Mouse (Mus musculus): Measurements from ENCODE around the gene Slc38a10.
A peak's percentile ranks its signal among the peaks of the same experiment; 100 is the strongest.

Gene Slc38a10

GRCm38 (mm10) chr11:120175948-120176347 lies 24.8 kb upstream of the Slc38a10 start:
- DNase-seq: no peak

DNA sequence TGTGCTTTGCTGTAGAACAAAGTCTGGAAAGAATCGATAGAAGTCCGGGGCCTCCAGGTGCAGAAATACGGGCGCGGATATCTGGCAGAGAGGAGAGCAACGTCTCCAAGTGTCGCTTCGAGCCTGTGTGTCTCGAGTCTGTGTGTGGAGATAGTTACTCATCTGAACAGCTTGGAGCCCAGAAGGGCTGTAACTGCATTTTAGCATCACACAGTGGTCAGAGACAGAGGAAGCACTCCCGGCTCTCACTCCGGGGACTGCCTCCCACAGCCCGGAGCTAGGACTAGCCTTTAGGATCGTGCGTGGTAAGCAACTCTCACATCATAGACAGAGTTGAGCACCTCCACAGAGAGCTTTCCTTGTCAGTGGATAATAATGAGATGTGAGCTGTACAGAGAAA lies 22.1 kb upstream of the Slc38a10 start:
- DNase-seq: no peak

GRCm38 (mm10) chr11:120171168-120171567 lies 20.0 kb upstream of the Slc38a10 start:
- DNase-seq: no peak

DNA sequence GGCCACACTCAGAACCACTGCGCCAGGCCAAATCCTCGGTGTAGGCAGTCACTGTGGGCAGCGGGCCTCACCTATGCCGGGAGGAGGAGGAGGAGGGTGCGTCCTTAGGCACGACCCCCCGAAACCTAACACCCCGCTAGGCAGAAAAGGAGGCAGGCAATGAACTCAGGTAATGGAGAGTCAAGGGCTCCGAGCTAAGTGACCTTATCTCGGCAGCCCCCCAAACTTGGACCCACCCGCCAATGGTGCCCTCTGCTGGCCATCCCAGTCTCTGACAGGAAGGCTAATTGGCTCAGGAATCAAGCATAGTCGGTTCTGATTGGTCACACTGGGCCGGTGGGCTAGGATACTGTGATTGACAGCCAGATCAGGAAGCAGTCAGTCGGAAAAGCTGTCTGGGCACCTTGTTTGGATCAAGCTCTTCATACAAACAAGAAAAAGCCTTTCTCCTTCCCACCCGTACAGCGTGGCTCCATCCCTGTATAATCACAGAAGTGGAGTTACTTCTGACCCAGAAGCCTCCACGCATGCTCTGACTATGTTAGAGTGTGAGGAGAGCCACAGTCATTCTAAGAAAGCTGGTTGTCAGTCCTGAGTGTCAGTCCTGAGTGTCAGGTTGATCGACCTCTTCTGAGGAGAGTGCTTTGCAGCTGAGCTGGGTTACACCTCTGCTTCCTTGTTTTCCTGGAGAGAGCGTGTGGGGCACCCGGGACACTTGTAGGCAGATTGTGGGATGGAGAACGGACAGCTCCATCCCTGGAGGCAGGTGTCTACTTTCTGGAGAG lies 18.3 kb upstream of the Slc38a10 start:
- DNase-seq: peak; percentile 57

- no peak for DNase-seq
These were observed 17.4 kb upstream of the Slc38a10 start for GRCm38 (mm10) chr11:120168516-120168915.

GRCm38 (mm10) chr11:120167921-120168356 lies 16.8 kb upstream of the Slc38a10 start:
- no peak for DNase-seq

DNA sequence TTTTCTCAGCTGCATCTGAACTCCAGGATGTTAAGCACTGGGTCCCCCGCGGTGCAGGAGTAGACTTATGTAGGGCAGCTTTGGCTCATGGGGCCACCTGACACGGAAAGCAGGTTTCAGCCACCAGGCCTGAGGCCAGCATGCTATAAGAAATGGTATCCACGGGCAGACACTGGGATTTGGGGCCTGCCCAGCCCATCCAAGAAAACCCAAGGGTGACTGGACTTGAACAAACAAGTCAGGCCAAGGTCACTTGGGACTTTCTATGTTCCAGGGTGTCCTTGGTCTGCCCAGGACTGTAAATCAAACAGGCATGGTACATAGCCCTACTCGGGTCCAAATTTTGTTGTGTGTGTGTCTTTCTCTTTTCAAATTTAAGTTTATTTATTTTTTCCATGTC lies 15.9 kb upstream of the Slc38a10 start:
- DNase-seq: peak; percentile 53

DNA sequence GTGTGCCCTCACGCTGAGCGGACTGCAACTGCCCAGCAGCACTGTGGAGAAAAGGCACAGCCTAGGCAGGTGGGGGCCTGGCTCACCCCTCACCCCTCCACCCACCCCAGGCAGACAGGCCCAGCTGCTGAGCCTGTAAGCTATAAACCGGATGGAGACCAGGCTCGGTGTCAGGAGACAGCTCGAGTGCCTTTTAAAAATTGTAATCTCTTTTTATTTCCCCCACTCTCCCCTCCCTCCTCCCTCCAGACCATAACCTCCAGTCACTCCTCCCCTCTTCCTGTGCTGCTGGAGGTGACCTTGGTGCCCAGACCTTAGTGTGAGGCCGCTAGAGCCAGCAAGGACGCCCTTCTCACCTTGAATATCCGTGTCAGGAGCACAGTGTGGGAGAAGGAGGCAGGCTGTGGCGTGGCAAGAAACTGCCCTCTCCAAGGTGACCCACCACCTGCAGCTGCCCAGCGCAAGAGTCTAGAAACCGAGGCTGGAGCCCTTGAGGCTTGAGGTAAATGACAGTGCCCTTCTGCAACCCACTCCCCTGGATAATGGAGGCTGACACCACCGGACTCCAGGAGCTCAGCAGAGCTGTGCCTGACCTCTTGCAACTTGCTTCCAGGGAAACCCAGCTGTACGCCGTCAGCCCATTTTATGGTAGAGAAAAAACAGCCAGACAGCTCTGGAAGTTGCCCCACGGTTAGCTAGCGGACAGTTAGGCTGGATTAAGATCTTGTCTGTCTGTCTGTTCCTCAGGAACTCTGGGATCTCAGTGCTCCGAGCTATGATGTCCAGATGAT lies 13.5 kb upstream of the Slc38a10 start:
- peak; percentile 85 for DNase-seq

GRCm38 (mm10) chr11:120164028-120164427 lies 12.9 kb upstream of the Slc38a10 start:
- DNase-seq: no peak

- DNase-seq: no peak
These were observed 12.1 kb upstream of the Slc38a10 start for GRCm38 (mm10) chr11:120163207-120163606.

DNA sequence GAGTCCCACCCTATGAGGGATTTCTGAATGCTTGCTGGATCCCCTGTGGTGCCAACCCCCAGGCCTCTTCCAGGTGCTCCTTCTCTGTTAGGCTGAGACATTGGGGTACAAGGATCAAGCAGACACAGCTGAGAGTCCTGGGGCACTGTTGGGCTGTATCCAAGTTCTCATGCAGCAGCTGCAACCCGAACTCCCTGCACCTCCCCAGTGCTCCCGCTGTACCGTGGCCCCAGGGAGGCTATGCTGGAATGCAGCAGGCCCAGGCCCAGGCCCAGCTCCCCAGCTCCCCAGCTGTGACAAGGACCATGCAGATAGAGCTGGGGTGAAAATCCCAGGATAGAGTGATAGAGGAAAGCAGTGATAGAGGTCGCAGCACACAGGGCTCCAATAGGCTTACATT lies 10.1 kb upstream of the Slc38a10 start:
- DNase-seq: no peak

DNA sequence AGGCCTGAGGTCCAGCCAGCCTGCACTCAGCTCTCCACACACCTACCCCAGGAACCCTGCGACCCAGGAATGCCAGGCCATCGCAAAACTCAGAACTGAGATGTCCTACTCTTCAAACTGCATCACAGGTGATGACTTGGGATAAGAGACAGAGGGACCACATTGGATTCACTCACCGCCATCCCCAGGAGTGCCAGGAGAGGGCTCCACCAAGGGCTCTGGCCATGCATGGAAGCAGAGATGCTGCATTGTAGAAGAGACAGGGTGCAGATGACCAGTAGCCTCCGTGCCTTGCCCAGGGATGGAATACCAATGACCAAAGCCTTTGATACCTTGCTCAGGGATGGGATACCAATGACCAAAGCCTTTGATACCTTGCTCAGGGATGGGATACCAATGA lies 9.3 kb upstream of the Slc38a10 start:
- DNase-seq: no peak

- DNase-seq: no peak
These were observed 8.5 kb upstream of the Slc38a10 start for GRCm38 (mm10) chr11:120159653-120160052.

- no peak for DNase-seq
These were observed 7.7 kb upstream of the Slc38a10 start for GRCm38 (mm10) chr11:120158828-120159227.

DNA sequence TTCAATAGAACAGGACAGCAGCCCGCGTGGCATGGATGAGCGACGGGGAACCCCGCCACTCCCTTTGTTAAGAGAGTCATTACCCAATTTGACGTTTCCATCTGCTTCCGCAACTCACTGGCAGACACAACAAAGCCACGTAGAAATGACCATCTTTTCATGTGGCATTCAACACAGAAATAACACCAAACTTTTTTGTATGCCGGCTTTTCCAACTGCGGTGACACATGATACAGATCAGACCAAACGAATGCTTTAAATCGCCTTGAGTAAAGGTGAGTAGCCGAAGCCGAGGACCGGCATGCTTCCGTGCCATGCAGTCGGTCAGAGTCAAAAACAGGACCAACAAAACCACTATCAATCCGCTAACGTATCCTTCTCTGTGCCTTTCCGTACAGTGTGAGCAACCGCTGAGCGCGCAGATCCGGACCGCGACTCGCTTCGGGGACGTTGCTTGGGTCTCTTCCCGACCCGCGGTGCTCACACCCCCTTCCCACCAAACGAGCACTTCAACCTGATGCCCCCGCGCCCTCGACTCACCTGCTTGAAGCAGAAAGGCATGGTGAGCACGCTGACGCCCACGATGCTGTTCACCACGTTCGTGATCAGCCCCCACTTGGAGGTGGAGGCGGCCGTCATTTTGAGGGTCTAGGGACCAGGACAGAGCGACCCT lies 570 bp downstream of the Slc38a10 start:
- DNase-seq: no peak

DNA sequence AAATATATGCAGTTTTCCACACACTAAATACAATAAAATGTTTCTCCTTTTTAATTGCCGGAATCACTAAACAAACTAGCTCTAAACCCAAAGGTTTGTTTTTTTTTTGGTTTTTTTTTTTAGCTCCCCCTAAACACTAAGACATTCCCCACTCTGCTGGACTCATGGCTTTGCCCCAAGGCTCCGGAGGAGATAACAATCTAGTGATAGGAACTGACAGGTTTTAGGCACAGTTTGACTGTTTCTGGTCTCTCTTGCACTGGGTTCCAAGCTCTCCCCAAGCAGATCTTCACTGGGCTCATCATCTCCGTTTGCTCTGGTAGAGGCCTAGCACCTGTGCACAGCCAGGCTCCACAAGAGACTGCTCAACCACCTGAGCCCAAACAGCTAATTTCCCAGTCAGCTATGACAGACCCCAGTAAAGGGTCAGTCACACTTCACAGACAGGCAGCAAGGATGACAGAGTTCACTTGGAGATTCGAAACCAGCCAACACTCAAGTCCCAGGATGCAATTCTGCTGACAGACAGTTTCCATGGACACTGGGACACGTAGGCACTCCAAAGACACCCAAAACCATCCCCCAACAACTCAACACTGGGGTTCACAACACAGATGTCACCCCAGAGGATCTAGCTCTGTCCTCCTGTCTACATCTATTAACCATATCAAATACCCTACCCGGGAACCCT lies 1.5 kb downstream of the Slc38a10 start:
- no peak for DNase-seq

- DNase-seq: peak; percentile 70
These were observed 2.8 kb downstream of the Slc38a10 start for GRCm38 (mm10) chr11:120148201-120148855.

DNA sequence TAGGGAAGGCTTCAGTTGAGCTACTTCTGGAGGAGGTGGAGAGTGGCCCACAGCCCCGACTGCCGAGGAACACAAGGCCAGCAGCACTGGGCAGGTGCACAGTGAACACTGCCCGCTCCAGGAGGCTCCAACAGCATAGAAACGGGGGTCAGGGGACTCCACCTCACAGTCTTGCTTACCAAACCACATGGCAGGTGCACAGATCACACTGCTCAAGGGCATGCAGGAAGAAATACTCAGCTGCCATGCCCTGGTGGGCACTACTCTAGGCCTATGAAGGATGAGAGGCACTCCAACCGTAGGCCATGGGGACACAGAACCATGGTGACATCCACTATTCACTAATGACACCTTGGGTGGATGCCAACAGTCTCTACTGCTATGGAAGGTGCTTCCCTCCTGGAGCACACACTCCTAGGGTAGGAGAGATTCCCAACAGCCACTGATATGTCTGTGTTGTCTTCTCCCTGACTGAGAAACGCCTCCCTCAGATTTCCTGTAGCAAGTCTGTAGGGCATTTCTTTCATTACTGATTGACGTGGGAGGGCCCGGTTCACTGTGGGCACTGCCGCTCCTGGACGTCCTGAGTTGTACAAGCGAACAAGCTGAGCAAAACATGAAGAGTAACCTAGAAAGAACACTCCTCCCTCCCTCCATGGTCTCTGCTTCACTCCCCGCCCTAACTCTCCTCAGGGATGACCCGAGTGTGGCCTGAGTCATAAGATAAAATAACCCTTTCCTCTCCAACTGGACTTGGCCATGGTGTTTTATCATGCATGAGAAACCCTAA lies 7.2 kb downstream of the Slc38a10 start:
- peak; percentile 89 for DNase-seq

DNA sequence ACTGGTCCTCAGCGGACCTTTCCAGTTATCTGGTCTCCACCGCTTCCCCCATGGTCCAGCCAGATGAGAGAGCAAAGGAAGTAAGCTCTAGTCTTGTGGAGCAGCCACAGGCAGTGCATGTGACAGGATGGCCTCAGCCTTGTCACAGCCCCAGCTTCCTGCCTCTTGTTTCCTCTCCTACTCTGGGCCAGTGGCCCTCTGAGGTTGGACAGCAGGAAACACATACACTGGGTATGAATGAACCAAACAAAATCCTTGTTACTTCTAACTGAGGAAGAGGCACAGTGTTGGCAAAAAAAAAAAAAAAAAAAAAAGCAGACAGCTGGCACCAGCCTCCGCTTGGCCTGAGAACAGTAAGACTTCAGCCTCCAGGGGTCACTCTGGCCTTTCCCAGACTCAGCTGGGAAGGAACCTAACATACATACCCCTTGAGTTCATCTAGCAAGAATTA lies 8.5 kb downstream of the Slc38a10 start:
- DNase-seq: peak; percentile 84

DNA sequence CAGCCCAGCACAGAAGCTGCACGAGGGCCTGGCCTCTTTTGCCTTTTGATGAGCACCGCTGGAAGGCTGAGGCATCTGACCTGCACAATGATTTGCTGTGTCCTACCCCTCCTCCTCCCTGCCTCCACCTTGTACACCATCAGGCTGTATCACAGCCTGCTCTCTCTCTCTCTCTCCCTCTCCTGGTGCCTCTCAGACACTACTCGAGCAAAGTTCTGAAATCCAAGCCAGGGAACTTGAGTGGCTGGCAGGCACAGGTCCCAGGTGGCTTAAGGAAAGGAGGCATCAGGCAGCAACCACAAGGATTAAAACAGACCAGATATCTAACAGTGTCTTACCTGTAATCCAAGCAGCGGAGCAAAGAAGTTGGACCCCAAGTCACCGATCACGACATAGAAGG lies 10.9 kb downstream of the Slc38a10 start:
- DNase-seq: no peak

- DNase-seq: no peak
These were observed 11.8 kb downstream of the Slc38a10 start for GRCm38 (mm10) chr11:120139309-120139731.
